Mouse (Mus musculus): ENCODE results near the gene Prss46. TPM values are rescaled to one million over a fixed set of nuclear protein-coding genes. Genes with fewer than 3 reads are reported as not detected.

Prss46 gene
- total RNA-seq, 2 experiments from 2014 or later, result not detected

DNA sequence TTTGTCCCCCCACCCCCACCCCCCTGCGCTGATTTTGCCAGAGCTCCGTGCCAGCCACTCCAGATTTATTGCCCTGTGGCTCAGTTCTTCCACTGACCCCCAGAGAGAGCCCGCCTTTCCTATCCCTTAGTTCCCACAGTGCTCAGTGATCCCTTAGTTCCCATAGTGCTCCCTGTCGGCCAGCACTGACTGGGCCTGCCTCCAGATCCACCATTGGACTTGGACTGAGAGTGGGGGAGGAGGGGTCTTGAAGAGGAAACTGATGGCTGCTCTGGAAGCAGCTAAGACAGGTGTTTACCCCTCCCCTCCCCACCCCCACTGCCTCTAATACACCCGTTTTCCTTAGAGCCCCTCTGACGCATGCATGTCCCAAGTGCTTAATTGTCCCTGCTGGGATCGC is 51.7 kb downstream of the Prss46 start:
- no peak for DNase-seq (ENCODE audit: low spot score)

DNA sequence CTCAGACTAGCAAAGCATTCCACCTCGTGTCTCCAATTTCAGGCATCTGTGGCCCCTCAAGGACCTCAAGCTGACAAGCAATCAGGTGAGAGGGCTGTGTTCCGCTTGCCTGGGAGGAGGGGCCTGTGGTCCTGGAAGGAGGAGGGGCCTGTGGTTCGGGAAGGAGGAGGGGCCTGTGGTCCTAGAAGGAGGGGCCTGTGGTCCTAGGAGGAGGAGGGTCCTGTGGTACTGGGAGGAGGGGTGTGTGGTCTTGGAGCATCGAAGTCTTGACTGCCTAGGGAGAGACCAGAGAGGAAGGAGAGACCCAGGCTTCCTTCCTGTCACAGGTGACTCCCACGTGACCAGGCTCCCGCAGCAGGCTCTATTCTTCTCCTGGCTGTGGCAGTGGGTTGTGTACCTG is 52.3 kb downstream of the Prss46 start:
- DNase-seq (ENCODE audit: low spot score), result no peak

DNA sequence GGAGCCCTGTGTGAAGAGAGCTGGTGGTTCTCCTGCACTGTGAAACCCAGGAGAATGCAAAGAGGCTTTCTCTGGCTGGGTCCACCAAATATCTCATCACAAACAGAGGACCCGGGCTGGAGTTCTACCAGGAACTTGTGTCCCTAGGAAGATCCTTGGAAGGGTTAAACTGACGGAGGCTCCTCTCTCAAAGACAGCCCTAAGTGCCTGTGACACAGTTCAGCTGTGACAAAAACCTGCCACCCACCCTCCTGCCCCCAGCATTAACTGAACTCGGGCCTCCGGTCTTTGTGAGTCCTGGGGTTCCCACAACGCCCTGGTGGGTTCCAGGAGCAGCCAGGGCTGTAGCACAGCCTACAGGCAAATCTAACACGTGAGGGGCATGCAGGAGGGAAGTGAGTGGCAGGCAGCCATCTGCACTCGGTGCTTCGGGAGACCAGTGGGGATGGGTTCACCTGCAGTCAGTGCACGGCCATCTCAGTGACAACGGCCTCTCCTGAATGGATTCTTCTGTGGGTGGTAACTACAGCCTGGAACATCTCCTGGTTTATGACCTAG is 55.2 kb downstream of the Prss46 start:
- DNase-seq (ENCODE audit: low spot score), result no peak

DNA sequence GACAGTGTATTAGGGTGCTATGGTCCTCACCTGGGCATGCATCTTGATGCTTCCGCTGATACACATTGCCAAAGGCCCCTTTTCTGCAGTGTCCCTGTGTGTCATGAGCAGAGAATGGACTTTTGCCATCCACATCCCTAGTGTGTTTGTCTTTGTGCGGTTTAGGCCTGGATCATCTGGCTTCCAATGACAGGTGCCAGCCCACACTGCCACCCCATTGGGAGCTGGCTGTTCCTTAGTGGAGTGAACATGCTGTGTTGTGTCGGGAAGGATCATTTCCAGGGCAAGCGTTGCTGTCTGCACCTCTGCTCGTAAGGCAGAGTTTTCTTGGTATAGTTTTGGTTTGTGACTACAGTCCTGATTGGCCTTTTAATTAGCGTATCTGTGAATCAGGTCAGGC is 56.9 kb downstream of the Prss46 start:
- DNase-seq (ENCODE audit: low spot score), result no peak

DNA sequence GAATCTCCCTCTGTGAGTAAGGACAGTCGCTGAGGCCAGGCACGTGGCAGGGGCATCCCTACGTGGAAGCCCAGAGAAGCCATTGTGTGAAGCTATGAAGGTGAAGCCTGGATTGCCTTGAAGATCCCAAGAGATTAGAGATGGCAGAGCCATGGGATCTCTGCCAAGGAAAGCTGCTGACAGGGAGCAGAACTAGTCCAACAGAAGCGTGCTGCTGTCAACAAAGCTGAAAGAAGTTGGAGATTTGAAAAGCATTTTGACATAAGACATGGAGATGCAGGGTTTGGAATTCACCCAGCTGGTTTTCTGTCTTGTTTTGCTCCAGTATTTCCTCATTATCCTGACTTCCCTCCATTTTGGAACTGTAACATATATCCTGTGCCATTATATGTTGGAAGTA is 58.0 kb downstream of the Prss46 start:
- no peak for DNase-seq (ENCODE audit: low spot score)

Other genes with a start within 250 kb of the Prss46 start
- gene Nradd, start 220.1 kb upstream of the Prss46 start, total RNA-seq (2021), result under 1 TPM; 0.84 to 0.97 TPM
- 1 to 10 TPM; 3.6 to 3.7 TPM for gene Nbeal2, start 190.3 kb upstream of the Prss46 start, total RNA-seq (2021)
- 10 to 100 TPM; 42.4 to 45.8 TPM for gene Ccdc12, start 188.0 kb upstream of the Prss46 start, total RNA-seq (2021)
- 100 to 1,000 TPM; 624 to 860 TPM for gene Myl3, start 102.6 kb upstream of the Prss46 start, total RNA-seq (2021)
- 1 to 10 TPM in 1 of 2 experiments, under 1 TPM in 1; 0.82 to 1.1 TPM for gene Pth1r, start 97.4 kb upstream of the Prss46 start, total RNA-seq (2021)
- not detected for gene Prss42, start 46.3 kb upstream of the Prss46 start, total RNA-seq (2021)
- gene Prss44, start 30.5 kb upstream of the Prss46 start, total RNA-seq (2021), result not detected
- gene Prss43, start 17.8 kb upstream of the Prss46 start, total RNA-seq (2021), result not detected
- not detected for gene Prss45, start 9.9 kb upstream of the Prss46 start, total RNA-seq (2021)
- not detected for gene Prss50, start 13.5 kb downstream of the Prss46 start, total RNA-seq (2021)
- 1 to 10 TPM; 4.2 to 4.7 TPM for gene Als2cl, start 35.4 kb downstream of the Prss46 start, total RNA-seq (2021)
- 1 to 10 TPM in 1 of 2 experiments, under 1 TPM in 1; 0.91 to 1.0 TPM for gene Tmie, start 35.6 kb downstream of the Prss46 start, total RNA-seq (2021)
- 1 to 10 TPM; 1.2 TPM for gene Fam240a, start 72.4 kb downstream of the Prss46 start, total RNA-seq (2021)
- gene Tdgf1, start 101.7 kb downstream of the Prss46 start, total RNA-seq (2021), result not detected
- gene Lrrc2, start 107.0 kb downstream of the Prss46 start, total RNA-seq (2021), result 100 to 1,000 TPM in 1 of 2 experiments, 10 to 100 TPM in 1; 82.8 to 112 TPM
- gene Rtp3, start 146.1 kb downstream of the Prss46 start, total RNA-seq (2021), result 1 to 10 TPM in 1 of 2 experiments, under 1 TPM in 1; 0.94 to 2.4 TPM
- under 1 TPM in 1 of 2 experiments, not detected in 1; 0.07 TPM for gene Ltf, start 174.8 kb downstream of the Prss46 start, total RNA-seq (2021)
- 1 to 10 TPM; 7.7 to 7.9 TPM for gene Ccrl2, start 213.0 kb downstream of the Prss46 start, total RNA-seq (2021)

All from gastrocnemius, adult 18-20 months (tissue).